Comparison of ENCODE assay signal across 27 mouse cellular contexts in the genomic region with DNA sequence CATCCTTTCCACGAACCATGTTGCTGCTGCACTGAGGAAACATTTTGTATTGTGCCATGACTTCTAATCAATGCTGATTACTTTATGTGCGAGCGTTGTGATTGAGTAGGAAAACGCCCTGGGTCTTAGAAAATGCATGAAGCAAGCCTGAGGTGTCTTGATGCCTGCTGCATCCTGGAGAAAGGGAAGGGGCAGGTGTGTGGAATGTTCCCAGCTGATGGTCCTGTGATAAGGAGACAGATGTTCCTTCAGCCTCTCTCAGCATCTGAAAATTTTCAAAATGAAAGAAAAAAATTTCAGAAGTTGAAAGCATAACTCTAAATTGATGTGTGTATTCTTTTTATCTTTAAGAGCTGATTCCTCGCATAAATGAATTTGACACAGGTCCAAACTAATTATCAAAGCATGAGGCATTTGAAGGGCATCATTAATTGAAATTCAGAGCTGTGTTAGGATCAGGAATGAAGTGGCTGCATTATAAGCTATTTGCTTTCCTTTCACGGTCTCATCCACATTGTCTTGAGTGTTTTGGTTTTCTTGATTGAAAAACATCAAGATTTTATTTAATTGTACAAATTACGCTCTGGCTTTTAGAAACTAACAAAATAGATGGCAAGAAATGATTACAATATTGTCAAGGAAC. TPM values are rescaled to one million over a fixed set of nuclear protein-coding genes. Genes with fewer than 3 reads are reported as not detected.
DNase-seq lines count a peak whose midpoint lies in the region; ATAC-seq and TF ChIP-seq lines count a peak whose summit lies in the region.
"Had no signal": no experiment of that assay in that cellular context is flagged by ENCODE, and none has a peak within 500 bp of the region (broad histone marks: within the 10 kb centered on the region; RNA-seq: fewer than 3 reads in every experiment).

No protein-coding gene starts in this region.

- H3K36me3 ChIP-seq in forebrain, embryonic 15.5 days, result no peaks in the 10 kb centered on the region
- no peaks in the 10 kb centered on the region for H3K36me3 ChIP-seq in forebrain, embryonic 10.5 days (replicated peaks)
- H3K36me3 ChIP-seq: embryonic facial prominence, embryonic 12.5 days; embryonic facial prominence, embryonic 15.5 days; heart, embryonic 10.5 days; heart, embryonic 13.5 days; hindbrain, embryonic 12.5 days; intestine, embryonic 15.5 days had no signal

- WGBS in forebrain, embryonic 15.5 days, result 52% methylated on average over 7 of the region's 7 CpGs
- WGBS in forebrain, embryonic 10.5 days, result 89% methylated on average over 7 of the region's 7 CpGs

- DNase-seq in forebrain, embryonic 10.5 days (ENCODE audit: extremely low spot score, low spot score), result no peak
- peak; percentile 8 for DNase-seq in brain, adult 2 months (ENCODE audit: low read depth, low spot score)
- peak; percentile 71 for DNase-seq in brain, embryonic 14.5 days (ENCODE audit: low read depth)
- DNase-seq in spleen, postnatal 10 days (ENCODE audit: low spot score in 2 of 2), result no peak
- DNase-seq in cerebellum, adult 8-10 months, result no peak
- DNase-seq: adrenal gland, adult 2 months; adrenal gland, postnatal 14 days; cerebellum, adult 18-20 months; cerebellum, adult 9-11 months; cerebellum, postnatal 25 days; gastrocnemius, postnatal 10 days; gastrocnemius, postnatal 36 days; heart, adult 2 months; heart, postnatal 14 days; heart, postnatal 4 days; kidney, adult 11 months had no signal

- 0 out of 2 replicates have a peak overlapping the region, but pooled peaks have one; percentile 34 for H3K27ac ChIP-seq in forebrain, embryonic 15.5 days (replicated peaks)
- H3K27ac ChIP-seq in forebrain, embryonic 10.5 days, result no peak overlapping the region
- H3K27ac ChIP-seq: embryonic facial prominence, embryonic 12.5 days; embryonic facial prominence, embryonic 15.5 days; heart, adult 2 months; heart, embryonic 10.5 days; heart, embryonic 13.5 days; hindbrain, embryonic 12.5 days; intestine, embryonic 15.5 days had no signal

- no peak for TF ChIP-seq CTCF in brain, embryonic 14.5 days (IDR thresholded peaks at IDR 0.05; ENCODE audit: borderline replicate concordance, extremely low read depth, insufficient read depth, insufficient read length)

- no peaks in the 10 kb centered on the region for H3K4me1 ChIP-seq in forebrain, embryonic 15.5 days
- no peaks in the 10 kb centered on the region for H3K4me1 ChIP-seq in forebrain, embryonic 10.5 days
- H3K4me1 ChIP-seq: embryonic facial prominence, embryonic 12.5 days; embryonic facial prominence, embryonic 15.5 days; heart, embryonic 10.5 days; heart, embryonic 13.5 days; hindbrain, embryonic 12.5 days; intestine, embryonic 15.5 days had no signal

- no peaks in the 10 kb centered on the region for H3K27me3 ChIP-seq in forebrain, embryonic 15.5 days
- H3K27me3 ChIP-seq in forebrain, embryonic 10.5 days (ENCODE audit: poor library complexity, severe bottlenecking), result no peaks in the 10 kb centered on the region
- H3K27me3 ChIP-seq: embryonic facial prominence, embryonic 12.5 days; embryonic facial prominence, embryonic 15.5 days; heart, embryonic 13.5 days; hindbrain, embryonic 12.5 days; intestine, embryonic 15.5 days had no signal

- H3K4me2 ChIP-seq in forebrain, embryonic 15.5 days (replicated peaks), result no peak overlapping the region
- H3K4me2 ChIP-seq: embryonic facial prominence, embryonic 12.5 days; embryonic facial prominence, embryonic 15.5 days; heart, embryonic 13.5 days; hindbrain, embryonic 12.5 days; intestine, embryonic 15.5 days had no signal

- peak; percentile 48; the same call in 1 of the 2 replicates for ATAC-seq in forebrain, embryonic 15.5 days (replicated peaks)
- ATAC-seq: CD4-positive, CD25-positive, alpha-beta regulatory T cell, adult 4 months; hindbrain, embryonic 16.5 days; intestine, embryonic 15.5 days had no signal

- H3K9ac ChIP-seq in forebrain, embryonic 15.5 days (replicated peaks), result no peak overlapping the region
- H3K9ac ChIP-seq: embryonic facial prominence, embryonic 12.5 days; embryonic facial prominence, embryonic 15.5 days; heart, embryonic 13.5 days; hindbrain, embryonic 12.5 days; intestine, embryonic 15.5 days had no signal

- TF ChIP-seq POLR2A in brain, embryonic 14.5 days (IDR thresholded peaks at IDR 0.05; ENCODE audit: borderline replicate concordance, extremely low read depth, insufficient read depth, insufficient read length, poor library complexity, severe bottlenecking), result no peak

- no peaks in the 10 kb centered on the region for H3K9me3 ChIP-seq in forebrain, embryonic 15.5 days
- no peaks in the 10 kb centered on the region for H3K9me3 ChIP-seq in forebrain, embryonic 10.5 days
- H3K9me3 ChIP-seq: embryonic facial prominence, embryonic 12.5 days; embryonic facial prominence, embryonic 15.5 days; heart, embryonic 10.5 days; heart, embryonic 13.5 days; hindbrain, embryonic 12.5 days; intestine, embryonic 15.5 days had no signal

- no peak overlapping the region for H3K4me3 ChIP-seq in forebrain, embryonic 15.5 days
- H3K4me3 ChIP-seq in forebrain, embryonic 10.5 days, result no peak overlapping the region
- H3K4me3 ChIP-seq: embryonic facial prominence, embryonic 12.5 days; embryonic facial prominence, embryonic 15.5 days; heart, adult 2 months; heart, embryonic 10.5 days; heart, embryonic 13.5 days; hindbrain, embryonic 12.5 days; intestine, embryonic 15.5 days had no signal

RNA-seq across cellular contexts. Expression of gene Pik3c2g, which starts 31.4 kb away (rescaled TPM):
- polyA plus RNA-seq in forebrain, embryonic 15.5 days (2015; fragmentation: Nextera tagmentation; extraction: Ambion mirVana), result 0.05 and 0.10 TPM in 2 replicates
- polyA plus RNA-seq in forebrain, embryonic 10.5 days (2016; fragmentation: Nextera tagmentation; extraction: Ambion mirVana), result 0.26 TPM in 1 of 2 replicates, not detected in the other
- 0.09 and 0.36 TPM in 2 replicates for polyA plus RNA-seq in brain, embryonic 14.5 days (2012; rRNA removed)
- polyA plus RNA-seq: C2C12; CD4-positive, CD25-positive, alpha-beta regulatory T cell, adult 4 months; heart, adult 2 months; heart, embryonic 16.5 days had no signal

RNA-seq across cellular contexts. Expression of gene Rergl, which starts 53.9 kb away (rescaled TPM):
- not detected in 2 replicates for polyA plus RNA-seq in forebrain, embryonic 15.5 days (2015; fragmentation: Nextera tagmentation; extraction: Ambion mirVana)
- not detected in 2 replicates for polyA plus RNA-seq in forebrain, embryonic 10.5 days (2016; fragmentation: Nextera tagmentation; extraction: Ambion mirVana)
- polyA plus RNA-seq in brain, embryonic 14.5 days (2012; rRNA removed), result not detected in 2 replicates
- polyA plus RNA-seq: adrenal gland, adult 2 months; C2C12; CD4-positive, CD25-positive, alpha-beta regulatory T cell, adult 4 months; embryonic facial prominence, embryonic 12.5 days; embryonic facial prominence, embryonic 15.5 days; heart, adult 2 months; heart, embryonic 10.5 days; heart, embryonic 13.5 days; heart, embryonic 16.5 days; hindbrain, embryonic 12.5 days; hindbrain, embryonic 16.5 days had no signal

Comparison
In these comparisons a context has a peak if more than half of its experiments do, and no peak if none do; other contexts are left out.
1. DNase-seq: peak in brain, adult 2 months (single experiment) and brain, embryonic 14.5 days (single experiment); none in forebrain, embryonic 10.5 days (single experiment), spleen, postnatal 10 days (0 of 2) and cerebellum, adult 8-10 months (single experiment).